9 mouse cellular contexts compared by ENCODE assay signal in genomic region chr12:49374606-49374995, GRCm38 (mm10). TPM values are rescaled to one million over a fixed set of nuclear protein-coding genes. Genes with fewer than 3 reads are reported as not detected.
DNase-seq lines count a peak whose midpoint lies in the region; ATAC-seq lines count a peak whose summit lies in the region.
"Had no signal": no experiment of that assay in that cellular context is flagged by ENCODE, and none has a peak within 500 bp of the region (broad histone marks: within the 10 kb centered on the region; RNA-seq: fewer than 3 reads in every experiment).

No protein-coding gene starts in this region.

- peak overlapping the region; percentile 50 for H3K4me2 ChIP-seq in hindbrain, embryonic 16.5 days (ENCODE audit: low read length)

- H3K9me3 ChIP-seq in hindbrain, embryonic 16.5 days (ENCODE audit: control insufficient read depth, low read length) = no peaks in the 10 kb centered on the region
- H3K9me3 ChIP-seq in midbrain, embryonic 10.5 days (replicated peaks) = no peaks in the 10 kb centered on the region

- no peak overlapping the region for H3K9ac ChIP-seq in hindbrain, embryonic 16.5 days (ENCODE audit: low read depth, low read length)

- ATAC-seq in hindbrain, embryonic 16.5 days = peak; percentile 52; the same call in 1 of the 2 replicates

- WGBS in hindbrain, embryonic 16.5 days = under 1% methylated on average over 14 of the region's 14 CpGs
- WGBS in midbrain, embryonic 10.5 days = under 1% methylated on average over 14 of the region's 14 CpGs

- H3K27ac ChIP-seq in hindbrain, embryonic 16.5 days (ENCODE audit: low read depth, low read length) = no peak overlapping the region
- no peak overlapping the region for H3K27ac ChIP-seq in midbrain, embryonic 10.5 days (replicated peaks)

- no peaks in the 10 kb centered on the region for H3K36me3 ChIP-seq in hindbrain, embryonic 16.5 days (ENCODE audit: control insufficient read depth, insufficient read depth, low read length)
- no peaks in the 10 kb centered on the region for H3K36me3 ChIP-seq in midbrain, embryonic 10.5 days

- H3K4me1 ChIP-seq in hindbrain, embryonic 16.5 days (ENCODE audit: control insufficient read depth, insufficient read depth, low read depth, low read length) = no peaks in the 10 kb centered on the region
- H3K4me1 ChIP-seq in midbrain, embryonic 10.5 days = no peaks in the 10 kb centered on the region

- H3K27me3 ChIP-seq in hindbrain, embryonic 16.5 days (replicated peaks; ENCODE audit: control insufficient read depth, insufficient read depth, low read length) = peaks cover 51% of the 10 kb centered on the region
- peaks cover 100% of the 10 kb centered on the region for H3K27me3 ChIP-seq in midbrain, embryonic 10.5 days (ENCODE audit: low read depth, poor library complexity, severe bottlenecking)
- H3K27me3 ChIP-seq: CH12.LX had no signal

- H3K4me3 ChIP-seq in hindbrain, embryonic 16.5 days (ENCODE audit: low read length) = peak overlapping the region; percentile 24
- H3K4me3 ChIP-seq in midbrain, embryonic 10.5 days = peak overlapping the region; percentile 37

- DNase-seq in cerebellum, postnatal 10 days = peak; percentile 65 to 76
- no peak for DNase-seq in cerebellum, postnatal 36 days
- DNase-seq in right cerebral cortex, postnatal 10 days (ENCODE audit: low spot score in 2 of 2) = peak; percentile 72 to 75
- DNase-seq in right cerebral cortex, postnatal 36 days (ENCODE audit: low spot score in 2 of 2) = no peak
- peak; percentile 46 for DNase-seq in midbrain, embryonic 10.5 days (ENCODE audit: low spot score)
- DNase-seq in urinary bladder, postnatal 4 days (ENCODE audit: low spot score in 2 of 2) = no peak
- no peak for DNase-seq in thymus, adult 18-20 months

RNA-seq across cellular contexts. Expression of gene Foxg1, which starts 7.9 kb away (rescaled TPM):
- 1.8 TPM in 1 of 2 replicates, not detected in the other for polyA plus RNA-seq in hindbrain, embryonic 16.5 days (2015; fragmentation: Nextera tagmentation; extraction: Ambion mirVana)
- 0.31 and 0.42 TPM in 2 replicates for polyA plus RNA-seq in midbrain, embryonic 10.5 days (2016; fragmentation: Nextera tagmentation; extraction: Ambion mirVana)

RNA-seq across cellular contexts. Expression of gene Gm43517, which starts 10.4 kb away (rescaled TPM):
- 0.12 TPM in 1 of 2 replicates, not detected in the other for polyA plus RNA-seq in hindbrain, embryonic 16.5 days (2015; fragmentation: Nextera tagmentation; extraction: Ambion mirVana)
- 0.05 TPM in 1 of 2 replicates, not detected in the other for polyA plus RNA-seq in midbrain, embryonic 10.5 days (2016; fragmentation: Nextera tagmentation; extraction: Ambion mirVana)

Comparison
In these comparisons a context has a peak if more than half of its experiments do, and no peak if none do; other contexts are left out.
1. DNase-seq: peak in cerebellum, postnatal 10 days (2 of 2), right cerebral cortex, postnatal 10 days (2 of 2) and midbrain, embryonic 10.5 days (single experiment); none in cerebellum, postnatal 36 days (0 of 2), right cerebral cortex, postnatal 36 days (0 of 2), urinary bladder, postnatal 4 days (0 of 2) and thymus, adult 18-20 months (0 of 2).